Mouse (Mus musculus) ES-E14 (cell line): Measurements from ENCODE around the gene Gprc5c.

ENCODE experiments used
- CHD2 ChIP-seq: IDR thresholded peaks from 2 replicates; pipeline ENCODE4 v1.6.1; 2014; ENCODE audit warnings: mild to moderate bottlenecking, low read depth, low read length, inconsistent platforms
- HCFC1 ChIP-seq: IDR thresholded peaks from 2 replicates; pipeline ENCODE4 v1.6.1; 2012; ENCODE audit warnings: low read length, inconsistent platforms, borderline replicate concordance; ENCODE audit not compliant: insufficient read depth
- MAFK ChIP-seq: IDR thresholded peaks from 2 replicates; pipeline ENCODE4 v1.6.1; 2014; ENCODE audit warnings: mild to moderate bottlenecking, low read depth, low read length, inconsistent platforms; ENCODE audit not compliant: insufficient read depth
- ZC3H11A ChIP-seq: IDR thresholded peaks from 2 replicates; pipeline ENCODE4 v1.6.1; 2012; ENCODE audit warnings: low read depth, mild to moderate bottlenecking, inconsistent platforms, low read length, borderline replicate concordance

DNA sequence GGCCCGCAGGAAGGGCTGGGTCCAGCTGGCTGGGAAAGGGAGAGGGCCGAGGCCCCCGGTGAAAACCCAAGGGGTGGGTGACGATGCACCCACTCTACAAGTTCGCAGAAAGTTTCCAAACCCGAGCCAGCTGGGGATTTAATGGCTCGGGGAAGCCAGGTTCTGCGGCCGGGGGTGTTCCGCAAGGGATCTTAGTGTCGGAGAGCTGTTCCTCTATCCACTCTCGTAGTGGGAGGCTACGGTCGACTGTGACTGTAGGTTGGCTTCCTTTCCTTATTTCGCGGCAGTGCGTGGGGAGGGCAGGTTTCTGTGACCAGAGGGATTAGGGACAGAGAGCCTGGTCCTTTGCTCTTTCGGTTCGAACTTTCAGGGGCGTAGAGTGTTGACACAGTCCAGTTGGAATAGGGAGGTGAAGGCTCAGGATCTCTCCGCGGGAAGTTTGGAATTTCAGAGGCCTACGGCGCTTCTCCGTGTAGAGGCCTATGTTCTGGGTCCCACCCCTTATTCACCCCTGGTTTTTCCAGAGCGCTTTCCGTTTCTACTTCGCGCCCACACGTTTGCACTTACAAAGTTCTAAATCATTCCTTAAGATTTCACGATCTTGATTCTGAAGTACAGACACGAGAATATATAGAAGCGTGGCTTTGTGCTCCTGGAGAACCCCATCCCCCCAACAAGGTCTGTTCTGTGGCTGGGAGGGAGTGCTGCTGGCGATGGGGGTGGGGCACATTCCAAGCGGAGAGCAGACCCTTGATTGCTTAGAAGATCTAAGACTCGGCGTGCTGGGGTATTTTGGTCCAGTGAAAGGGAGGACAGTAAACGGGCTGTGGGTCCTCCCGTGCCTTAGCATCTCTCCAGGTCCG lies 1.6 kb downstream of the Gprc5c start:
- no peak for TF ChIP-seq MAFK
- TF ChIP-seq HCFC1 = no peak
- TF ChIP-seq CHD2 = 0 out of 2 replicates have a peak, but pooled peaks have one; percentile 11
- no peak for TF ChIP-seq ZC3H11A
